Mouse (Mus musculus): ENCODE results near the gene Sox18. TPM values are rescaled to one million over a fixed set of nuclear protein-coding genes. Genes with fewer than 3 reads are reported as not detected.

The Sox18 gene
- polyA plus RNA-seq, 1 experiment, result 0.06 TPM

GRCm38 (mm10) chr2:181677096-181677754 lies 5.8 kb upstream of the Sox18 start:
- no peak for TF ChIP-seq MAX (IDR thresholded peaks at IDR 0.05)
- TF ChIP-seq MYOG (IDR thresholded peaks at IDR 0.05; ENCODE audit: control insufficient read depth, extremely low read depth, insufficient read length), result no peak
- TF ChIP-seq USF1 (IDR thresholded peaks at IDR 0.05; ENCODE audit: low read depth), result no peak
- no peak for TF ChIP-seq FOSL1 (IDR thresholded peaks at IDR 0.05; ENCODE audit: insufficient read depth, low read length, poor library complexity, severe bottlenecking)
- TF ChIP-seq CEBPB (IDR thresholded peaks at IDR 0.05; ENCODE audit: low read depth), result no peak
- TF ChIP-seq CTCF (IDR thresholded peaks at IDR 0.05; ENCODE audit: control insufficient read depth, insufficient read depth, insufficient read length), result no peak
- TF ChIP-seq MYOD1 (IDR thresholded peaks at IDR 0.05; ENCODE audit: control insufficient read depth, insufficient read length, low read depth), result no peak
- no peak overlapping the region for H3K4me3 ChIP-seq (ENCODE audit: insufficient read depth, poor library complexity, severe bottlenecking)
- H3K36me3 ChIP-seq (ENCODE audit: control insufficient read depth, insufficient read depth), result no peaks in the 10 kb centered on the region
- H3ac ChIP-seq (ENCODE audit: control insufficient read depth, insufficient read length, low read depth), result no peak overlapping the region
- peaks cover 8% of the 10 kb centered on the region for H3K27me3 ChIP-seq (ENCODE audit: control insufficient read depth, insufficient read depth, insufficient read length)
- H3K79me3 ChIP-seq (ENCODE audit: low read depth), result no peaks in the 10 kb centered on the region
- H3K79me2 ChIP-seq (ENCODE audit: control insufficient read depth, insufficient read depth), result no peaks in the 10 kb centered on the region

DNA sequence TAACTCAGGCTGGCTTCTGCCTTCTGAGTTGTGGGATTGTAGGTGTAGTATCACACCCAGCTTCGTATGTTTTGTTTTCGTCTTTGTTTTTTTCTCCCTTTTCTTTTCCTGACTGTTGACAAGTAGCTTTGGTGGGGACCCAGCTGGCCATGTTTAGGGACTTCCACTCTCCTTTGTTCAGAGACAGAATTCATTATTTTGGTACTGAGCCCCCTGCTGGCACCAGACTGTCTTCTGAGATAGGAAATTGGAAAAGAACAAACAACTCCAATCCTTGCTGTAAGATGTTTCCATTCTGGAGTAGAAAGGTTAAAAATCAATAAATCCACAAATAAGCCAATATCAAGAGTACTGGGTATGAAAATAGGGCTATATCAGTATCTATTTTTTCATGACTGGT lies 5.0 kb upstream of the Sox18 start:
- H3K36me3 ChIP-seq (ENCODE audit: control insufficient read depth, insufficient read depth), result no peaks in the 10 kb centered on the region
- no peak overlapping the region for H3K4me3 ChIP-seq (ENCODE audit: insufficient read depth, poor library complexity, severe bottlenecking)
- no peaks in the 10 kb centered on the region for H3K79me2 ChIP-seq (ENCODE audit: control insufficient read depth, insufficient read depth)
- H3K27me3 ChIP-seq (ENCODE audit: control insufficient read depth, insufficient read depth, insufficient read length), result peaks cover 16% of the 10 kb centered on the region
- no peaks in the 10 kb centered on the region for H3K79me3 ChIP-seq (ENCODE audit: low read depth)
- no peak overlapping the region for H3ac ChIP-seq (ENCODE audit: control insufficient read depth, insufficient read length, low read depth)
- no peak for TF ChIP-seq CEBPB (IDR thresholded peaks at IDR 0.05; ENCODE audit: low read depth)
- no peak for TF ChIP-seq MYOD1 (IDR thresholded peaks at IDR 0.05; ENCODE audit: control insufficient read depth, insufficient read length, low read depth)
- no peak for TF ChIP-seq USF1 (IDR thresholded peaks at IDR 0.05; ENCODE audit: low read depth)
- TF ChIP-seq FOSL1 (IDR thresholded peaks at IDR 0.05; ENCODE audit: insufficient read depth, low read length, poor library complexity, severe bottlenecking), result no peak
- TF ChIP-seq CTCF (IDR thresholded peaks at IDR 0.05; ENCODE audit: control insufficient read depth, insufficient read depth, insufficient read length), result no peak
- no peak for TF ChIP-seq MAX (IDR thresholded peaks at IDR 0.05)

- Histone ChIP-seq H3ac (ENCODE audit: control insufficient read depth, insufficient read length, low read depth) (peak overlapping the region; percentile 14), H3K79me2 (ENCODE audit: control insufficient read depth, insufficient read depth) (no peaks in the 10 kb centered on the region), H3K27me3 (ENCODE audit: control insufficient read depth, insufficient read depth, insufficient read length) (peaks cover 26% of the 10 kb centered on the region), H3K4me3 (ENCODE audit: insufficient read depth, poor library complexity, severe bottlenecking) (no peak overlapping the region), H3K79me3 (ENCODE audit: low read depth) (no peaks in the 10 kb centered on the region), H3K36me3 (ENCODE audit: control insufficient read depth, insufficient read depth) (no peaks in the 10 kb centered on the region)
- no peak for TF ChIP-seq USF1 (IDR thresholded peaks at IDR 0.05; ENCODE audit: low read depth)
- no peak for TF ChIP-seq FOSL1 (IDR thresholded peaks at IDR 0.05; ENCODE audit: insufficient read depth, low read length, poor library complexity, severe bottlenecking)
These were observed 4.0 kb upstream of the Sox18 start for GRCm38 (mm10) chr2:181675454-181675853.

- no peak for TF ChIP-seq MAX (IDR thresholded peaks at IDR 0.05)
- no peak for TF ChIP-seq MYOG (IDR thresholded peaks at IDR 0.05; ENCODE audit: control insufficient read depth, extremely low read depth, insufficient read length)
- no peak for TF ChIP-seq CEBPB (IDR thresholded peaks at IDR 0.05; ENCODE audit: low read depth)
- no peak for TF ChIP-seq MYOD1 (IDR thresholded peaks at IDR 0.05; ENCODE audit: control insufficient read depth, insufficient read length, low read depth)
- TF ChIP-seq FOSL1 (IDR thresholded peaks at IDR 0.05; ENCODE audit: insufficient read depth, low read length, poor library complexity, severe bottlenecking), result no peak
- TF ChIP-seq USF1 (IDR thresholded peaks at IDR 0.05; ENCODE audit: low read depth), result no peak
- TF ChIP-seq CTCF (IDR thresholded peaks at IDR 0.05; ENCODE audit: control insufficient read depth, insufficient read depth, insufficient read length), result no peak
- H3K4me3 ChIP-seq (ENCODE audit: insufficient read depth, poor library complexity, severe bottlenecking), result no peak overlapping the region
- H3K36me3 ChIP-seq (ENCODE audit: control insufficient read depth, insufficient read depth), result no peaks in the 10 kb centered on the region
- H3K79me2 ChIP-seq (ENCODE audit: control insufficient read depth, insufficient read depth), result no peaks in the 10 kb centered on the region
- peaks cover 31% of the 10 kb centered on the region for H3K27me3 ChIP-seq (ENCODE audit: control insufficient read depth, insufficient read depth, insufficient read length)
- H3K79me3 ChIP-seq (ENCODE audit: low read depth), result no peaks in the 10 kb centered on the region
- no peak overlapping the region for H3ac ChIP-seq (ENCODE audit: control insufficient read depth, insufficient read length, low read depth)
These were observed 3.5 kb upstream of the Sox18 start for GRCm38 (mm10) chr2:181674934-181675333.

DNA sequence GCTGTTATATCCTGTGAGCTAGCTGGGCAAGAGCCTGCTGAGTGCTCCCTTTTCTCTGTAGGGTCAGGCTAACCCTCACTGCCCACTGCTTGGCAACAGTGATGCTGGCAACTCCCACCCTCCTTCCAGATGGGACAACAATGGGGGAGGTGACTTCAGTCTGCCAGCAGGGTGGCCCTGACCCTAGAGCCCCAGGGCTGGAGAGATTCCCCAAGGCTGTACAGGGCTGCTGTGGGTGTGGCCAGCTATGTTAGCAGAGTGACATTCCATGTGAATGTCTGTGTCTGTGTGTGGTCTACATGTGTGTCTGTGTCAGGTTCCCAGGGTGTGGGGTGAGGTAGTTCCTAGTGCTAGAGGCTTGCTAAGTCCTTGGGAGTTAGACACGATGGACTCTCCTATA lies 2.1 kb upstream of the Sox18 start:
- Histone ChIP-seq H3K79me2 (ENCODE audit: control insufficient read depth, insufficient read depth) (no peaks in the 10 kb centered on the region), H3K27me3 (ENCODE audit: control insufficient read depth, insufficient read depth, insufficient read length) (peaks cover 39% of the 10 kb centered on the region), H3K4me3 (ENCODE audit: insufficient read depth, poor library complexity, severe bottlenecking) (no peak overlapping the region), H3K79me3 (ENCODE audit: low read depth) (no peaks in the 10 kb centered on the region), H3K36me3 (ENCODE audit: control insufficient read depth, insufficient read depth) (no peaks in the 10 kb centered on the region), H3ac (ENCODE audit: control insufficient read depth, insufficient read length, low read depth) (no peak overlapping the region)
- TF ChIP-seq MYOD1 (IDR thresholded peaks at IDR 0.05; ENCODE audit: control insufficient read depth, insufficient read length, low read depth), result no peak
- TF ChIP-seq FOSL1 (IDR thresholded peaks at IDR 0.05; ENCODE audit: insufficient read depth, low read length, poor library complexity, severe bottlenecking), result no peak
- no peak for TF ChIP-seq USF1 (IDR thresholded peaks at IDR 0.05; ENCODE audit: low read depth)
- no peak for TF ChIP-seq CTCF (IDR thresholded peaks at IDR 0.05; ENCODE audit: control insufficient read depth, insufficient read depth, insufficient read length)
- no peak for TF ChIP-seq MAX (IDR thresholded peaks at IDR 0.05)
- TF ChIP-seq CEBPB (IDR thresholded peaks at IDR 0.05; ENCODE audit: low read depth), result no peak
- TF ChIP-seq MYOG (IDR thresholded peaks at IDR 0.05; ENCODE audit: control insufficient read depth, extremely low read depth, insufficient read length), result no peak

- H3K79me3 ChIP-seq (ENCODE audit: low read depth), result no peaks in the 10 kb centered on the region
- no peaks in the 10 kb centered on the region for H3K79me2 ChIP-seq (ENCODE audit: control insufficient read depth, insufficient read depth)
- no peaks in the 10 kb centered on the region for H3K36me3 ChIP-seq (ENCODE audit: control insufficient read depth, insufficient read depth)
- no peak overlapping the region for H3ac ChIP-seq (ENCODE audit: control insufficient read depth, insufficient read length, low read depth)
- peaks cover 39% of the 10 kb centered on the region for H3K27me3 ChIP-seq (ENCODE audit: control insufficient read depth, insufficient read depth, insufficient read length)
- no peak overlapping the region for H3K4me3 ChIP-seq (ENCODE audit: insufficient read depth, poor library complexity, severe bottlenecking)
- TF ChIP-seq CTCF (IDR thresholded peaks at IDR 0.05; ENCODE audit: control insufficient read depth, insufficient read depth, insufficient read length), result no peak
- TF ChIP-seq MYOG (IDR thresholded peaks at IDR 0.05; ENCODE audit: control insufficient read depth, extremely low read depth, insufficient read length), result no peak
These were observed 544 bp upstream of the Sox18 start for GRCm38 (mm10) chr2:181671984-181672383.

Measured in C2C12 (cell line).